Mouse (Mus musculus) MEL (cell line): ENCODE measurements around the gene Slc45a1.

ENCODE experiments used
- CTCF ChIP-seq, 3 experiments: IDR thresholded peaks in 2 of 3; conservative IDR thresholded peaks in 1 of 3; 2 replicates each; pipeline ENCODE4 v1.5.1; 2011 to 2012; ENCODE audit warnings: low read length in 3 of 3, low read depth in 2 of 3, mild to moderate bottlenecking in 2 of 3, improper control_type of control experiment in 1 of 3, inconsistent platforms in 1 of 3, mixed read lengths in 1 of 3, moderate library complexity in 1 of 3; ENCODE audit not compliant: control insufficient read depth in 1 of 3, insufficient read depth in 1 of 3, poor library complexity in 1 of 3, severe bottlenecking in 1 of 3
- EP300 ChIP-seq, 2 experiments: IDR thresholded peaks; 2 replicates each; pipeline ENCODE4 v1.6.1; 2011; ENCODE audit warnings: improper control_type of control experiment in 2 of 2, low read length in 2 of 2, low read depth in 1 of 2, mild to moderate bottlenecking in 1 of 2
- ETS1 ChIP-seq: IDR thresholded peaks from 2 replicates; pipeline ENCODE4 v1.6.1; 2012; ENCODE audit warnings: low read depth, mild to moderate bottlenecking, inconsistent platforms, low read length, improper control_type of control experiment, moderate library complexity
- GATA1 ChIP-seq: IDR thresholded peaks from 2 replicates; pipeline ENCODE4 v1.6.1; 2011; ENCODE audit warnings: low read depth, low read length, improper control_type of control experiment
- HCFC1 ChIP-seq: IDR thresholded peaks from 2 replicates; pipeline ENCODE4 v1.6.1; 2012; ENCODE audit warnings: low read depth, mild to moderate bottlenecking, inconsistent platforms, low read length, improper control_type of control experiment, moderate library complexity
- MAFK ChIP-seq: IDR thresholded peaks from 2 replicates; pipeline ENCODE4 v1.6.1; 2011; ENCODE audit warnings: low read depth, mild to moderate bottlenecking, low read length, improper control_type of control experiment, borderline replicate concordance
- POLR2A ChIP-seq, 2 experiments: IDR thresholded peaks; 2 replicates each; pipeline ENCODE4 v1.6.1; 2011 to 2012; ENCODE audit warnings: low read length in 2 of 2, mild to moderate bottlenecking in 2 of 2, control low read depth in 1 of 2, improper control_type of control experiment in 1 of 2, low read depth in 1 of 2, moderate library complexity in 1 of 2; ENCODE audit not compliant: control insufficient read depth in 1 of 2, insufficient read depth in 1 of 2, poor library complexity in 1 of 2
- USF1 ChIP-seq: IDR thresholded peaks from 2 replicates; pipeline ENCODE4 v1.6.1; 2014; ENCODE audit warnings: low read depth, mild to moderate bottlenecking, inconsistent platforms, low read length, improper control_type of control experiment, moderate library complexity

GRCm38 (mm10) chr4:150677846-150678224 lies 25.9 kb upstream of the Slc45a1 start:
- TF ChIP-seq MAFK (no peak), HCFC1 (no peak), USF1 (no peak), GATA1 (no peak), POLR2A (IDR thresholded peaks at IDR 0.05; ENCODE audit: control insufficient read depth in 1 of 2, insufficient read depth in 1 of 2, low read depth in 1 of 2, low read length in 2 of 2, poor library complexity in 1 of 2) (no peak), ETS1 (no peak), EP300 (IDR thresholded peaks at IDR 0.05; ENCODE audit: low read depth in 1 of 2, low read length in 2 of 2) (no peak), CTCF (IDR thresholded peaks at IDR 0.05 in 2 of 3, conservative IDR thresholded peaks at IDR 0.05 in 1 of 3; ENCODE audit: control insufficient read depth in 1 of 3, insufficient read depth in 1 of 3, low read depth in 2 of 3, low read length in 3 of 3, poor library complexity in 1 of 3, severe bottlenecking in 1 of 3) (no peak)
